Mouse (Mus musculus) G1E (cell line): Measurements from ENCODE around the gene Mthfd1. TPM values are rescaled to one million over a fixed set of nuclear protein-coding genes. Genes with fewer than 3 reads are reported as not detected.

Experiments
- ATAC-seq: 2 replicates; pipeline ENCODE4 v1.8.0; 2016; ENCODE audit warnings: mild to moderate bottlenecking; ENCODE audit not compliant: insufficient number of reproducible peaks, poor library complexity, low FRiP score, severe bottlenecking; ENCODE audit errors: extremely low read depth
- DNase-seq: peaks from one replicate; pipeline ENCODE4 v3.0.0; 2012; ENCODE audit warnings: low spot score
- H3K27me3 ChIP-seq: 2 replicates; pipeline ENCODE4 v1.6.1; 2012; ENCODE audit warnings: mild to moderate bottlenecking, low read length, inconsistent platforms; ENCODE audit not compliant: insufficient read depth
- H3K36me3 ChIP-seq: replicated peaks from 2 replicates; pipeline ENCODE3; 2012; ENCODE audit warnings: mild to moderate bottlenecking, inconsistent platforms
- H3K4me1 ChIP-seq: 2 replicates; pipeline ENCODE4 v1.6.1; 2012; ENCODE audit warnings: low read depth, low read length, inconsistent platforms, mixed read lengths; ENCODE audit not compliant: insufficient read depth
- H3K4me3 ChIP-seq: 2 replicates; pipeline ENCODE4 v1.5.1; 2012; ENCODE audit warnings: low read depth, mild to moderate bottlenecking, inconsistent platforms, low read length, moderate library complexity, mixed read lengths
- H3K9me3 ChIP-seq: replicated peaks from 2 replicates; pipeline ENCODE4 v1.6.1; 2012; ENCODE audit warnings: inconsistent platforms
- CTCF ChIP-seq: IDR thresholded peaks from 2 replicates; pipeline ENCODE4 v1.5.1; 2012; ENCODE audit warnings: low read depth, low read length, inconsistent platforms, mixed read lengths
- GATA1 ChIP-seq: IDR thresholded peaks from 2 replicates; pipeline ENCODE4 v1.6.1; 2012; ENCODE audit warnings: borderline replicate concordance, low read length, inconsistent platforms, mixed read lengths
- GATA2 ChIP-seq: IDR thresholded peaks from 2 replicates; pipeline ENCODE4 v1.6.1; 2012; ENCODE audit warnings: low read depth, low read length, inconsistent platforms, borderline replicate concordance
- POLR2AphosphoS5 ChIP-seq: IDR thresholded peaks from 2 replicates; pipeline ENCODE4 v1.6.1; 2012; ENCODE audit warnings: low read depth, low read length, inconsistent platforms; ENCODE audit not compliant: insufficient replicate concordance
- TAL1 ChIP-seq: conservative IDR thresholded peaks from 2 replicates; pipeline ENCODE4 v1.6.1; 2012; ENCODE audit warnings: low read depth, low read length, inconsistent platforms, mixed read lengths
- polyA plus RNA-seq: library from polyadenylated mRNA; stranded (reverse); fragments of >175 nt; gene quantifications from 2 replicates; pipeline ENCODE4 v1.2.3, GENCODE M21; 2012
- total RNA-seq, 2 experiments: library from RNA; stranded (forward) in 1 of 2; stranded (reverse) in 1 of 2; fragments of 200-1000 nt in 1 of 2; fragments of >200 nt in 1 of 2; fragmentation: Nextera tagmentation in 1 of 2; gene quantifications; 2 replicates each; pipeline ENCODE4 v1.2.3; 2014 to 2017

Mthfd1 gene
- total and polyA plus RNA-seq, 3 experiments = 185 to 253 (median 199) TPM

- DNase-seq = no peak
- Histone ChIP-seq H3K4me1 (peaks cover 23% of the 10 kb centered on the region), H3K4me3 (no peak overlapping the region), H3K27me3 (no peaks in the 10 kb centered on the region), H3K36me3 (peaks cover 78% of the 10 kb centered on the region), H3K9me3 (no peaks in the 10 kb centered on the region)
- ATAC-seq = no peak
- TF ChIP-seq GATA1 = no peak
- no peak for TF ChIP-seq GATA2
- TF ChIP-seq TAL1 = no peak
- TF ChIP-seq POLR2AphosphoS5 = no peak
- TF ChIP-seq CTCF = no peak
These were observed 94.7 kb downstream of the Mthfd1 start for GRCm38 (mm10) chr12:76349680-76350220.

- TF ChIP-seq GATA1 (no peak), POLR2AphosphoS5 (no peak), GATA2 (no peak), CTCF (no peak), TAL1 (no peak)
- H3K27me3 ChIP-seq = no peaks in the 10 kb centered on the region
- no peaks in the 10 kb centered on the region for H3K9me3 ChIP-seq
- ATAC-seq = no peak
- DNase-seq = no peak
- no peak overlapping the region for H3K4me3 ChIP-seq
- peaks cover 52% of the 10 kb centered on the region for H3K36me3 ChIP-seq
- H3K4me1 ChIP-seq = peaks cover 61% of the 10 kb centered on the region
These were observed 105.8 kb downstream of the Mthfd1 start for GRCm38 (mm10) chr12:76360868-76361267.

DNA sequence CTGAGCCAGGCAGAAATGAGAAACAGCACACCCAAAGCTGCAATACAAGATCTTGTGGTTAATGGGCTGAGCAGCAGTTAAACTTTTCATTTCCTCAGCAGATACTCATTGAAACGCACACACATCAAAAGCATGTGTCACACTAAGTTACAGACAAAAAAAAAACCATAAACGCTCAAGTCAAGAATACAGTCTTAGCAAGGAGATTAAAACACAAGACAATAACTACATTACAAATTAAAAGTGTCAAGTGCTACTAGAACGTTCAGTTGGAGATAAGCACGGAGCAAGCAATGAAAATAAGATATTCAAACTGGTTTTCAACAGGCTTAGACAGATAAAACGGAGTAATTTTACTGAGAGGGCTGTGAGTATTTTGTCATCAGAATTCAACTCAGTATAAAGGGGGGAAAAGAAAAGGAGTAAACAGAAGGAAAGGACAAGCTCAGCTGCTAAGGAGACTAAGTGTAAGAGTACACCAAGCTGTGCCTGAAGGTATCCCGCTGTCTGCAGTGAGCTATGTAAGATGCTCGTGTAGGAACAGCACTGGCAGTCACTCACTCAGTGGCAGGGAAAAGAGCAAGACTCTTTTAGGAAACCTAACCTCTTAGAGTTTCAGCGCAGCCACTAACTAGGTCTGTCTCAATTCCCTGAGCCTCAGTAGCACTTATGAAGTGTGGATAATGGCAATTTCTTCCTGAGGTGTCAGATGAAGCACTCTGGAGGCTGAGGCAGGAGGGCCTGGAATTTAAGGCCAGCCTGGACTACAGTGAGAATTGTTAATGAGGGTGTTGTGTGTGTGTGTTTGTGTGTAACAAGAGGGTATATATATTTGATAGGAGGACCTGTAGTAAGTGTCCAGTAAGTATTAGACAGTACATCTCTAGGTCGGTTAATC lies 106.6 kb downstream of the Mthfd1 start:
- no peaks in the 10 kb centered on the region for H3K27me3 ChIP-seq
- peak; percentile 65 for ATAC-seq
- DNase-seq = peak; percentile 57
- peak overlapping the region; percentile 48; the same call in 1 of the 2 replicates for H3K4me3 ChIP-seq
- peaks cover 53% of the 10 kb centered on the region for H3K36me3 ChIP-seq
- TF ChIP-seq CTCF (no peak), GATA1 (no peak), POLR2AphosphoS5 (no peak), GATA2 (no peak), TAL1 (no peak)
- H3K9me3 ChIP-seq = no peaks in the 10 kb centered on the region
- H3K4me1 ChIP-seq = peaks cover 69% of the 10 kb centered on the region

GRCm38 (mm10) chr12:76362303-76362676 lies 107.2 kb downstream of the Mthfd1 start:
- no peaks in the 10 kb centered on the region for H3K9me3 ChIP-seq
- H3K27me3 ChIP-seq = no peaks in the 10 kb centered on the region
- TF ChIP-seq POLR2AphosphoS5 (no peak), GATA2 (no peak), TAL1 (no peak), CTCF (no peak), GATA1 (no peak)
- H3K4me3 ChIP-seq = peak overlapping the region; percentile 48; the same call in 1 of the 2 replicates
- peaks cover 51% of the 10 kb centered on the region for H3K36me3 ChIP-seq
- ATAC-seq (no peak; the same call in 1 of the 2 replicates), DNase-seq (no peak)
- H3K4me1 ChIP-seq = peaks cover 69% of the 10 kb centered on the region

DNA sequence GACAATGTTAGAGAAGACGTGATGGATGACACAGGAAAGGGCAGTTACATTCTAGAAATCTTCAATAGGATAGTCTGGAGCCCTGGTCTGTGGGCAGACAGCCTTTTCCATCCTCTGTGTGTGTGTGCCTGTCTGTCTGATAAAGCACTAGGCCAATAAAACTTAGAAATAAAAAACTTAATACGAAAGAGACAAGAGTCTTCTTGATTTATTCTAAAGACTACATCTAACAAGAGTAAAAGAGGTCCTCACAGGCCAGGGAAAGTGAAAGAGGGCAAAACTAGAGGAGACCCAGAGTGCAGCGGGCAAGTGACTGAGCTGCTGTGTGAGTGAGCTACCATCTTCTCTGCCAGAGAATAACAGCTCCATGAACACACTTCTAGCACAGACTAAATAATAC lies 111.2 kb downstream of the Mthfd1 start:
- DNase-seq (no peak), ATAC-seq (no peak)
- Histone ChIP-seq H3K9me3 (no peaks in the 10 kb centered on the region), H3K4me1 (peaks cover 73% of the 10 kb centered on the region), H3K4me3 (no peak overlapping the region; the same call in 1 of the 2 replicates), H3K27me3 (no peaks in the 10 kb centered on the region), H3K36me3 (peaks cover 40% of the 10 kb centered on the region)
- TF ChIP-seq TAL1 (no peak), GATA2 (no peak), POLR2AphosphoS5 (no peak), GATA1 (no peak), CTCF (no peak)
